Mouse (Mus musculus): ENCODE measurements around the gene Gm4788.

GRCm38 (mm10) chr1:139808594-139808993, 27.6 kb upstream of the Gm4788 start:
- no peak for TF ChIP-seq CTCF (IDR thresholded peaks at IDR 0.05)
- no peak for TF ChIP-seq EP300 (IDR thresholded peaks at IDR 0.05; ENCODE audit: insufficient read depth, low read depth, low read length)
